ENCODE assay signal across 20 mouse cellular contexts in the genomic region with DNA sequence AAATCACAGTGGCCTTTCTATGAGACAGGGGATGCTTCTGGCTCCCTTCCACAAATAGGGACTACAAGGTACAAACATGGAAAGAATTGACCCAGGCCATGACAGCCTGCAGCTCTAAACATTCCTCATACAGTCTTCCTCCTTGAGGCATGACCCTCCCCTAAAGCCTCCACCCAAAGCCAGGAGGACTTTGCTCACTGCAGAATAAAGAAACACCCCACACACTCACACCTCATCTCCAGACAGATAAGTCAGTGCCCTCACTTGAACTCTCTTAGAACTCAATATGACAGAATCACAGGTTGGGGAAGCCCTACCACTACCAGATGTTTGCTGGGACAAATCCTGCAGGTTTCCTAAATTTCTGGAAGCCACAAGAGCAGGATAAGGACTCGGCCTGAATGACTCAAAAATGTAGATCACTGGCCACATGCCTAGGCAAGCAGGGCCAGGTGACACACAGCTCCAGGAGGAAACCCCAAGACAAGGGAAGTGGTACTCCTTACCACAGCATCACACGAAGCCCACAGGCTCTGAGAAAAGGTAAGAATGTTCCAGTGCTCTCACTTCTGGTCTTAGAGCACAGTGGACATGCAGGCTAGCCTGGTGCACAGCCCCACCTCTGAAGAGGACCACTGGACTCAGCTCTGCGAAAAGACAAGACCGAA.
DNase-seq lines count a peak whose midpoint lies in the region; ATAC-seq lines count a peak whose summit lies in the region.
"Had no signal": no experiment of that assay in that cellular context is flagged by ENCODE, and none has a peak within 500 bp of the region (broad histone marks: within the 10 kb centered on the region; RNA-seq: fewer than 3 reads in every experiment).

No protein-coding gene starts in this region.

- 83% methylated on average over 4 of the region's 4 CpGs for WGBS in heart, embryonic 10.5 days

- 0 out of 2 replicates have a peak, but pooled peaks cover 4% of the 10 kb centered on the region for H3K4me1 ChIP-seq in heart, embryonic 10.5 days

- no peak overlapping the region for H3K4me3 ChIP-seq in heart, embryonic 10.5 days
- H3K4me3 ChIP-seq: forebrain, embryonic 15.5 days; hindbrain, embryonic 13.5 days; left cerebral cortex, adult 2 months had no signal

- ATAC-seq in megakaryocyte progenitor cell, adult 5-6 weeks (replicated peaks; ENCODE audit: poor library complexity): peak; percentile 24; the same call in 1 of the 2 replicates
- ATAC-seq: forebrain, embryonic 15.5 days; midbrain, embryonic 16.5 days had no signal

- H3K27me3 ChIP-seq in heart, embryonic 10.5 days (ENCODE audit: insufficient read depth, poor library complexity, severe bottlenecking): no peaks in the 10 kb centered on the region
- H3K27me3 ChIP-seq: forebrain, embryonic 15.5 days; hindbrain, embryonic 13.5 days had no signal

- no peaks in the 10 kb centered on the region for H3K9me3 ChIP-seq in heart, embryonic 10.5 days
- H3K9me3 ChIP-seq: forebrain, embryonic 15.5 days; hindbrain, embryonic 13.5 days had no signal

- no peak overlapping the region for H3K27ac ChIP-seq in heart, embryonic 10.5 days
- H3K27ac ChIP-seq: forebrain, embryonic 15.5 days; hindbrain, embryonic 13.5 days; left cerebral cortex, adult 2 months had no signal

- no peaks in the 10 kb centered on the region for H3K36me3 ChIP-seq in heart, embryonic 10.5 days
- H3K36me3 ChIP-seq: forebrain, embryonic 15.5 days; hindbrain, embryonic 13.5 days had no signal

- DNase-seq in 3T3-L1 (ENCODE audit: low read depth, low spot score): peak; percentile 36
- DNase-seq in CD4-positive, CD25-positive, alpha-beta regulatory T cell, adult 2 months (ENCODE audit: low read depth, low spot score): peak; percentile 13
- peak; percentile 64 for DNase-seq in induced T-regulatory cell, adult 2 months (ENCODE audit: low read depth)
- no peak for DNase-seq in adrenal gland, postnatal 14 days
- no peak for DNase-seq in embryo, embryonic 9.5 days (ENCODE audit: extremely low spot score)
- DNase-seq in heart, embryonic 10.5 days (ENCODE audit: low spot score): no peak
- DNase-seq: cerebellum, adult 9-10 months; gastrocnemius, postnatal 25 days; heart, postnatal 10 days; kidney, adult 11 months; kidney, postnatal 25 days; left cerebral cortex, postnatal 4 days; liver; lung, adult 18-20 months; lung, postnatal 14 days had no signal

Comparison
In these comparisons a context has a peak if more than half of its experiments do, and no peak if none do; other contexts are left out.
1. DNase-seq: peak in 3T3-L1 (single experiment), CD4-positive, CD25-positive, alpha-beta regulatory T cell, adult 2 months (single experiment) and induced T-regulatory cell, adult 2 months (single experiment); none in adrenal gland, postnatal 14 days (single experiment), embryo, embryonic 9.5 days (single experiment) and heart, embryonic 10.5 days (single experiment).